Mouse (Mus musculus) testis, adult 2 months (tissue): ENCODE measurements around the gene Muc13.

Experiments used
- CTCF ChIP-seq: fragments of 200-500 bp; IDR thresholded peaks from 2 replicates; pipeline ENCODE4 v1.5.1; 2012; ENCODE audit warnings: low read depth, mild to moderate bottlenecking, inconsistent platforms, low read length, moderate library complexity; ENCODE audit not compliant: control insufficient read depth, insufficient read depth, insufficient replicate concordance
- POLR2A ChIP-seq: fragments of 200-500 bp; IDR thresholded peaks from 2 replicates; pipeline ENCODE4 v1.6.1; 2012; ENCODE audit warnings: low read depth, mild to moderate bottlenecking, inconsistent platforms, low read length, moderate library complexity; ENCODE audit not compliant: control insufficient read depth

- TF ChIP-seq CTCF (no peak), POLR2A (no peak)
Measured at GRCm38 (mm10) chr16:33859988-33860700, 66.3 kb downstream of the Muc13 start.
